Mouse (Mus musculus): ENCODE data around the gene Eps15l1. TPM values are rescaled to one million over a fixed set of nuclear protein-coding genes. Genes with fewer than 3 reads are reported as not detected.

The Eps15l1 gene
- polyA plus RNA-seq, 1 experiment from 2014 or later: 68.8 TPM

GRCm38 (mm10) chr8:72402981-72403380 is 18.3 kb downstream of the Eps15l1 start:
- no peak overlapping the region for H3K4me2 ChIP-seq (ENCODE audit: low read depth, low read length)
- 92% methylated on average over 3 of the region's 3 CpGs for WGBS
- H3K27me3 ChIP-seq (ENCODE audit: control insufficient read depth, insufficient read depth, low read length): no peaks in the 10 kb centered on the region
- H3K4me3 ChIP-seq (ENCODE audit: low read depth, low read length): no peak overlapping the region
- DNase-seq (ENCODE audit: low spot score) (no peak), ATAC-seq (replicated peaks; ENCODE audit: insufficient number of reproducible peaks, low FRiP score, low TSS enrichment, low read depth) (no peak)
- no peaks in the 10 kb centered on the region for H3K4me1 ChIP-seq (ENCODE audit: control insufficient read depth, insufficient read depth, low read length)
- no peaks in the 10 kb centered on the region; the same call in 1 of the 2 replicates for H3K36me3 ChIP-seq (replicated peaks; ENCODE audit: control insufficient read depth, insufficient read depth, low read depth, low read length)
- no peak overlapping the region for H3K9ac ChIP-seq (replicated peaks; ENCODE audit: low read length)
- no peaks in the 10 kb centered on the region for H3K9me3 ChIP-seq (replicated peaks; ENCODE audit: control insufficient read depth, low read length)
- no peak overlapping the region for H3K27ac ChIP-seq (replicated peaks; ENCODE audit: low read depth, low read length)

GRCm38 (mm10) chr8:72401381-72401780 is 19.9 kb downstream of the Eps15l1 start:
- Histone ChIP-seq H3K4me3 (ENCODE audit: low read depth, low read length) (no peak overlapping the region), H3K9me3 (replicated peaks; ENCODE audit: control insufficient read depth, low read length) (no peaks in the 10 kb centered on the region), H3K9ac (replicated peaks; ENCODE audit: low read length) (no peak overlapping the region), H3K4me2 (ENCODE audit: low read depth, low read length) (no peak overlapping the region), H3K27me3 (ENCODE audit: control insufficient read depth, insufficient read depth, low read length) (no peaks in the 10 kb centered on the region), H3K4me1 (ENCODE audit: control insufficient read depth, insufficient read depth, low read length) (no peaks in the 10 kb centered on the region), H3K27ac (replicated peaks; ENCODE audit: low read depth, low read length) (no peak overlapping the region), H3K36me3 (replicated peaks; ENCODE audit: control insufficient read depth, insufficient read depth, low read depth, low read length) (no peaks in the 10 kb centered on the region; the same call in 1 of the 2 replicates)
- 71% methylated on average over 1 of the region's 1 CpGs for WGBS
- DNase-seq (ENCODE audit: low spot score) (no peak), ATAC-seq (replicated peaks; ENCODE audit: insufficient number of reproducible peaks, low FRiP score, low TSS enrichment, low read depth) (no peak)

- no peak for ATAC-seq (replicated peaks; ENCODE audit: insufficient number of reproducible peaks, low FRiP score, low TSS enrichment, low read depth)
- no peak overlapping the region for H3K4me2 ChIP-seq (ENCODE audit: low read depth, low read length)
- H3K4me3 ChIP-seq (ENCODE audit: low read depth, low read length): no peak overlapping the region
- H3K36me3 ChIP-seq (replicated peaks; ENCODE audit: control insufficient read depth, insufficient read depth, low read depth, low read length): peaks cover 16% of the 10 kb centered on the region
- DNase-seq (ENCODE audit: low spot score): no peak
- WGBS: 96% methylated on average over 2 of the region's 2 CpGs
- H3K4me1 ChIP-seq (ENCODE audit: control insufficient read depth, insufficient read depth, low read length): no peaks in the 10 kb centered on the region
- H3K9me3 ChIP-seq (replicated peaks; ENCODE audit: control insufficient read depth, low read length): no peaks in the 10 kb centered on the region
- no peak overlapping the region for H3K27ac ChIP-seq (replicated peaks; ENCODE audit: low read depth, low read length)
- H3K9ac ChIP-seq (replicated peaks; ENCODE audit: low read length): no peak overlapping the region
- H3K27me3 ChIP-seq (ENCODE audit: control insufficient read depth, insufficient read depth, low read length): no peaks in the 10 kb centered on the region
Measured at GRCm38 (mm10) chr8:72385737-72386136, 35.5 kb downstream of the Eps15l1 start.

GRCm38 (mm10) chr8:72382395-72382794 is 38.9 kb downstream of the Eps15l1 start:
- peaks cover 11% of the 10 kb centered on the region for H3K36me3 ChIP-seq (replicated peaks; ENCODE audit: control insufficient read depth, insufficient read depth, low read depth, low read length)
- 55% methylated on average over 5 of the region's 5 CpGs for WGBS
- no peak overlapping the region for H3K9ac ChIP-seq (replicated peaks; ENCODE audit: low read length)
- no peak for ATAC-seq (replicated peaks; ENCODE audit: insufficient number of reproducible peaks, low FRiP score, low TSS enrichment, low read depth)
- H3K27ac ChIP-seq (replicated peaks; ENCODE audit: low read depth, low read length): no peak overlapping the region
- DNase-seq (ENCODE audit: low spot score): peak; percentile 6
- no peaks in the 10 kb centered on the region for H3K4me1 ChIP-seq (ENCODE audit: control insufficient read depth, insufficient read depth, low read length)
- no peak overlapping the region for H3K4me2 ChIP-seq (ENCODE audit: low read depth, low read length)
- no peaks in the 10 kb centered on the region for H3K9me3 ChIP-seq (replicated peaks; ENCODE audit: control insufficient read depth, low read length)
- no peaks in the 10 kb centered on the region for H3K27me3 ChIP-seq (ENCODE audit: control insufficient read depth, insufficient read depth, low read length)
- H3K4me3 ChIP-seq (ENCODE audit: low read depth, low read length): no peak overlapping the region

GRCm38 (mm10) chr8:72380656-72381055 is 40.6 kb downstream of the Eps15l1 start:
- Histone ChIP-seq H3K9ac (replicated peaks; ENCODE audit: low read length) (no peak overlapping the region), H3K27me3 (ENCODE audit: control insufficient read depth, insufficient read depth, low read length) (no peaks in the 10 kb centered on the region), H3K4me3 (ENCODE audit: low read depth, low read length) (no peak overlapping the region), H3K36me3 (replicated peaks; ENCODE audit: control insufficient read depth, insufficient read depth, low read depth, low read length) (peaks cover 12% of the 10 kb centered on the region), H3K4me2 (ENCODE audit: low read depth, low read length) (no peak overlapping the region), H3K9me3 (replicated peaks; ENCODE audit: control insufficient read depth, low read length) (no peaks in the 10 kb centered on the region), H3K27ac (replicated peaks; ENCODE audit: low read depth, low read length) (no peak overlapping the region), H3K4me1 (ENCODE audit: control insufficient read depth, insufficient read depth, low read length) (no peaks in the 10 kb centered on the region)
- ATAC-seq (replicated peaks; ENCODE audit: insufficient number of reproducible peaks, low FRiP score, low TSS enrichment, low read depth) (no peak), DNase-seq (ENCODE audit: low spot score) (no peak)
- WGBS: 93% methylated on average over 8 of the region's 8 CpGs

- H3K27ac ChIP-seq (replicated peaks; ENCODE audit: low read depth, low read length): no peak overlapping the region
- no peak overlapping the region for H3K9ac ChIP-seq (replicated peaks; ENCODE audit: low read length)
- H3K36me3 ChIP-seq (replicated peaks; ENCODE audit: control insufficient read depth, insufficient read depth, low read depth, low read length): peaks cover 13% of the 10 kb centered on the region
- H3K27me3 ChIP-seq (ENCODE audit: control insufficient read depth, insufficient read depth, low read length): no peaks in the 10 kb centered on the region
- H3K4me2 ChIP-seq (ENCODE audit: low read depth, low read length): no peak overlapping the region
- no peaks in the 10 kb centered on the region for H3K9me3 ChIP-seq (replicated peaks; ENCODE audit: control insufficient read depth, low read length)
- H3K4me1 ChIP-seq (ENCODE audit: control insufficient read depth, insufficient read depth, low read length): no peaks in the 10 kb centered on the region
- H3K4me3 ChIP-seq (ENCODE audit: low read depth, low read length): no peak overlapping the region
- 92% methylated on average over 2 of the region's 2 CpGs for WGBS
- ATAC-seq (replicated peaks; ENCODE audit: insufficient number of reproducible peaks, low FRiP score, low TSS enrichment, low read depth) (no peak), DNase-seq (ENCODE audit: low spot score) (no peak)
Measured at GRCm38 (mm10) chr8:72376900-72377299, 44.4 kb downstream of the Eps15l1 start.

- no peaks in the 10 kb centered on the region for H3K9me3 ChIP-seq (replicated peaks; ENCODE audit: control insufficient read depth, low read length)
- no peaks in the 10 kb centered on the region for H3K4me1 ChIP-seq (ENCODE audit: control insufficient read depth, insufficient read depth, low read length)
- H3K9ac ChIP-seq (replicated peaks; ENCODE audit: low read length): no peak overlapping the region
- H3K36me3 ChIP-seq (replicated peaks; ENCODE audit: control insufficient read depth, insufficient read depth, low read depth, low read length): peaks cover 14% of the 10 kb centered on the region
- DNase-seq (ENCODE audit: low spot score) (no peak), ATAC-seq (replicated peaks; ENCODE audit: insufficient number of reproducible peaks, low FRiP score, low TSS enrichment, low read depth) (no peak)
- no peaks in the 10 kb centered on the region for H3K27me3 ChIP-seq (ENCODE audit: control insufficient read depth, insufficient read depth, low read length)
- no peak overlapping the region for H3K27ac ChIP-seq (replicated peaks; ENCODE audit: low read depth, low read length)
- WGBS: 85% methylated on average over 5 of the region's 5 CpGs
- no peak overlapping the region for H3K4me2 ChIP-seq (ENCODE audit: low read depth, low read length)
- no peak overlapping the region for H3K4me3 ChIP-seq (ENCODE audit: low read depth, low read length)
Measured at GRCm38 (mm10) chr8:72376309-72376708, 45.0 kb downstream of the Eps15l1 start.

- WGBS: 85% methylated on average over 5 of the region's 5 CpGs
- Histone ChIP-seq H3K9ac (replicated peaks; ENCODE audit: low read length) (no peak overlapping the region), H3K4me3 (ENCODE audit: low read depth, low read length) (no peak overlapping the region), H3K27ac (replicated peaks; ENCODE audit: low read depth, low read length) (no peak overlapping the region), H3K4me2 (ENCODE audit: low read depth, low read length) (no peak overlapping the region), H3K27me3 (ENCODE audit: control insufficient read depth, insufficient read depth, low read length) (no peaks in the 10 kb centered on the region), H3K36me3 (replicated peaks; ENCODE audit: control insufficient read depth, insufficient read depth, low read depth, low read length) (peaks cover 13% of the 10 kb centered on the region), H3K4me1 (ENCODE audit: control insufficient read depth, insufficient read depth, low read length) (no peaks in the 10 kb centered on the region), H3K9me3 (replicated peaks; ENCODE audit: control insufficient read depth, low read length) (no peaks in the 10 kb centered on the region)
- ATAC-seq (replicated peaks; ENCODE audit: insufficient number of reproducible peaks, low FRiP score, low TSS enrichment, low read depth) (no peak), DNase-seq (ENCODE audit: low spot score) (no peak)
Measured at GRCm38 (mm10) chr8:72375161-72375560, 46.1 kb downstream of the Eps15l1 start.
